35 mouse cellular contexts compared by ENCODE assay signal in genomic region chr14:54696752-54697151, GRCm38 (mm10). TPM values are rescaled to one million over a fixed set of nuclear protein-coding genes. Genes with fewer than 3 reads are reported as not detected.
"Had no signal": no experiment of that assay in that cellular context is flagged by ENCODE, and none has a peak within 500 bp of the region (broad histone marks: within the 10 kb centered on the region; RNA-seq: fewer than 3 reads in every experiment).

No protein-coding gene starts in this region.

- H3K9ac ChIP-seq: embryonic facial prominence, embryonic 12.5 days; embryonic facial prominence, embryonic 13.5 days; embryonic facial prominence, embryonic 15.5 days; forebrain, embryonic 12.5 days; forebrain, embryonic 13.5 days; forebrain, embryonic 15.5 days; forebrain, postnatal 0 days had no signal

- H3K4me1 ChIP-seq: embryonic facial prominence, embryonic 12.5 days; embryonic facial prominence, embryonic 13.5 days; embryonic facial prominence, embryonic 15.5 days; forebrain, embryonic 12.5 days; forebrain, embryonic 13.5 days; forebrain, embryonic 15.5 days had no signal

- H3K9me3 ChIP-seq: embryonic facial prominence, embryonic 10.5 days; embryonic facial prominence, embryonic 12.5 days; embryonic facial prominence, embryonic 13.5 days; embryonic facial prominence, embryonic 15.5 days; forebrain, embryonic 12.5 days; forebrain, embryonic 13.5 days; forebrain, embryonic 15.5 days; heart, embryonic 10.5 days had no signal

- H3K4me2 ChIP-seq: embryonic facial prominence, embryonic 12.5 days; embryonic facial prominence, embryonic 13.5 days; embryonic facial prominence, embryonic 15.5 days; forebrain, embryonic 12.5 days; forebrain, embryonic 13.5 days; forebrain, embryonic 15.5 days had no signal

- H3K27ac ChIP-seq: embryonic facial prominence, embryonic 10.5 days; embryonic facial prominence, embryonic 12.5 days; embryonic facial prominence, embryonic 13.5 days; embryonic facial prominence, embryonic 15.5 days; forebrain, embryonic 12.5 days; forebrain, embryonic 13.5 days; forebrain, embryonic 15.5 days; gastrocnemius, adult 2 months; heart, adult 2 months; heart, embryonic 10.5 days had no signal

- H3K27me3 ChIP-seq: embryonic facial prominence, embryonic 12.5 days; embryonic facial prominence, embryonic 13.5 days; embryonic facial prominence, embryonic 15.5 days; forebrain, embryonic 12.5 days; forebrain, embryonic 13.5 days; forebrain, embryonic 15.5 days had no signal

- ATAC-seq: forebrain, embryonic 13.5 days; forebrain, embryonic 14.5 days; forebrain, embryonic 15.5 days; forebrain, embryonic 16.5 days; forebrain, postnatal 0 days had no signal

- H3K4me3 ChIP-seq: embryonic facial prominence, embryonic 10.5 days; embryonic facial prominence, embryonic 12.5 days; embryonic facial prominence, embryonic 13.5 days; embryonic facial prominence, embryonic 15.5 days; erythroblast, embryonic 14.5 days; forebrain, embryonic 12.5 days; forebrain, embryonic 13.5 days; forebrain, embryonic 15.5 days; gastrocnemius, adult 2 months; heart, adult 2 months; heart, embryonic 10.5 days had no signal

- DNase-seq: cerebellum, adult 8-10 months; cerebellum, adult 9-10 months; cerebellum, adult 9-11 months; cerebellum, postnatal 10 days; cerebellum, postnatal 14 days; cerebellum, postnatal 25 days; cerebellum, postnatal 36 days; embryo, embryonic 11 days; forebrain, postnatal 0 days; gastrocnemius, adult 2 months; gastrocnemius, postnatal 10 days; gastrocnemius, postnatal 14 days; gastrocnemius, postnatal 25 days; gastrocnemius, postnatal 36 days; heart, adult 11 months; heart, adult 18-20 months; heart, adult 2 months had no signal

RNA-seq across cellular contexts. Expression of gene Gm29776, which starts 1.9 kb away (rescaled TPM):
- total RNA-seq: gastrocnemius, adult 18-20 months; gastrocnemius, adult 2 months; gastrocnemius, adult 8-10 months; gastrocnemius, postnatal 10 days; gastrocnemius, postnatal 14 days; gastrocnemius, postnatal 25 days; gastrocnemius, postnatal 36 days; granulocyte monocyte progenitor cell, adult 5-6 weeks; heart, adult 18-20 months; heart, adult 2 months; heart, adult 8-10 months had no signal
- polyA plus RNA-seq: erythroblast, embryonic 14.5 days; forebrain, embryonic 12.5 days; forebrain, embryonic 13.5 days had no signal

RNA-seq across cellular contexts. Expression of gene Cebpe, which starts 15.2 kb away (rescaled TPM):
- total RNA-seq: gastrocnemius, adult 18-20 months; gastrocnemius, adult 2 months; gastrocnemius, adult 8-10 months; gastrocnemius, postnatal 14 days; gastrocnemius, postnatal 25 days; gastrocnemius, postnatal 36 days; gastrocnemius, postnatal 4 days; heart, adult 18-20 months; heart, adult 2 months; heart, adult 8-10 months had no signal
- polyA plus RNA-seq: cortical plate, adult 2 months; embryonic facial prominence, embryonic 10.5 days; embryonic facial prominence, embryonic 13.5 days; embryonic facial prominence, embryonic 15.5 days; forebrain, embryonic 12.5 days; forebrain, embryonic 13.5 days; forebrain, embryonic 14.5 days; forebrain, embryonic 15.5 days; forebrain, embryonic 16.5 days; forebrain, postnatal 0 days; frontal cortex, adult 2 months; heart, embryonic 10.5 days had no signal
